Mouse (Mus musculus) NIH3T3 (cell line): Measurements from ENCODE around the gene 4931409K22Rik.

ENCODE experiments used
- DNase-seq: peaks from one replicate; pipeline ENCODE4 v3.0.0-alpha.2; 2012; ENCODE audit warnings: low read depth

4931409K22Rik gene

DNA sequence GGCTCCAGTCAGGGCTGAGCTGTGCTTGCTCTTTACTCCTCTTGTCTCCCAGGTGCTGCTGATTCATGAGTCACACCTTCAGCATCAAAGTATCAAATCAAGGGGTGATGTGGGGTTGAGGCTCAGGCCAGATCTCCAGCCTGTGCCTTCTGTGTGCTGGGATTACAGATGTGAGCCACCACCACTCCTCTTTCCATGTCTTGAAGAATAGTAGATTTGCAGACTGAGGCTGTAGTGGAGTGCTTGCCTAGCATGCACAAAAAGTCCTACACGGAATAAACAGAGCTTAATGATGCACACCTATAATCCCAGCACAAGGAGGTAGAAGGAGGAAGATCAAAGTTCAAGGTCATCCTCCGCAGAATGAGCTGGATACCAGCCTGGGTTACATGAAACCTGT, at the start of gene 4931409K22Rik:
4931409K22Rik (minus strand) TSS at position 101 of the 400 bp plus-strand sequence.
- DNase-seq, result no peak

GRCm38 (mm10) chr5:24605980-24606665, 49.5 kb upstream of the 4931409K22Rik start:
- DNase-seq, result no peak

- no peak for DNase-seq
Measured at GRCm38 (mm10) chr5:24605321-24605979, 48.8 kb upstream of the 4931409K22Rik start.

- peak; percentile 94 for DNase-seq
Measured at GRCm38 (mm10) chr5:24604656-24605100, 48.1 kb upstream of the 4931409K22Rik start.

DNA sequence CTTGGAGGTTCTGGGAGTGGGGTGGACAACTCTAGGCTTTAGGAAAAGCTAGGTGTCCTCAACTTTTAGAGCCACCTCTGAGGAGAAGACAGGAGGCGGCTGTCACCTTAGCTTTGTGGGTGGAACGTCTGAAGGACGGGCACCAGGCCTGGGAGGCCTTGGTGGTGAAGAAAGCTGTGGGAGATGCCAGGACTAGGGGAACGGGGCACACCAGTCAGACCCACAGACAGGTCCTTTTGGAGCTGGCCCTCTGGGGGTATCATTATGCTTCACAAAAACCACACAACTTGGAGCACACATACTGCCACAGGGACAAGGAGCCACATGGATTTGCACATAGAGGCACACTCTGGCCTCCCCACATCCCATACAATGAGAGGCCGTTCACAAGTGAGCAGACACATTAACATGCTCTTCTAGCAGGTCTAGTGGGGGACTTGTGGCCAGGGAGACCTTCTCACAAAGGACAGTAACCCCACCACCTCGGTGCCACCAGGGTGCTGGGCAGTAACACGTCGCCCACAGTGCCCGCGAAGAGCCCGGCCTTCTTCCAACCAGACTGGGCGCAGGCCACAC, 47.6 kb upstream of the 4931409K22Rik start:
- peak; percentile 10 for DNase-seq

GRCm38 (mm10) chr5:24603431-24604010, 46.9 kb upstream of the 4931409K22Rik start:
- DNase-seq, result no peak

DNA sequence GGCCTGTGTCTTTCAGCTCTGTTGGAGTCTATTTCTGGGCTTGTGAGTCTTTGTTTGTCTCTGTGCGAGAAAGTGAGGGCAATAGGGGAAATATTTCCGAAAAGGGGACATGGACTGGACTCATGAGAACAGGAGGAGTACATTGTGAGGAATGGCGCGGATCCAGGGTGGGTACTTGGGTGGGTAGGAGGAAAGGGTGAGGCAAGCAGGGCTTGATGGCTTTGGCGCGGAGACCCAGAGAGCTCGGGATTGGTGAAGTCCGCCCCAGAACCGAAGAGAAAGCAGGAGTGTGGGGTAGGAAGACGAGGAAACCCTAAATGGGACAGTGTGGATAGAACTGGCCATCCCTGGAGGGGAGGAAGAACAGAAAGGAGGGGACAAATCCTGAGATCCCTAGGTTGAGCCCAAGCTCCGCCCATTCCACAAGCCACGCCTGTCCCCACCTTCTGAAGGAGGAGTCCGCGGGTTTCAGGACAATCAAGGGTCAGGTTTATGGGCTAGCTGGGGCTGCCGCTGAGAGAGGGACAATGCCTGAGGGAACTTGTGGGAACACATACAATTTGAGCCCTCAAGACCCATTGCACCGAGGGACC, 46.2 kb upstream of the 4931409K22Rik start:
- peak; percentile 89 for DNase-seq

DNA sequence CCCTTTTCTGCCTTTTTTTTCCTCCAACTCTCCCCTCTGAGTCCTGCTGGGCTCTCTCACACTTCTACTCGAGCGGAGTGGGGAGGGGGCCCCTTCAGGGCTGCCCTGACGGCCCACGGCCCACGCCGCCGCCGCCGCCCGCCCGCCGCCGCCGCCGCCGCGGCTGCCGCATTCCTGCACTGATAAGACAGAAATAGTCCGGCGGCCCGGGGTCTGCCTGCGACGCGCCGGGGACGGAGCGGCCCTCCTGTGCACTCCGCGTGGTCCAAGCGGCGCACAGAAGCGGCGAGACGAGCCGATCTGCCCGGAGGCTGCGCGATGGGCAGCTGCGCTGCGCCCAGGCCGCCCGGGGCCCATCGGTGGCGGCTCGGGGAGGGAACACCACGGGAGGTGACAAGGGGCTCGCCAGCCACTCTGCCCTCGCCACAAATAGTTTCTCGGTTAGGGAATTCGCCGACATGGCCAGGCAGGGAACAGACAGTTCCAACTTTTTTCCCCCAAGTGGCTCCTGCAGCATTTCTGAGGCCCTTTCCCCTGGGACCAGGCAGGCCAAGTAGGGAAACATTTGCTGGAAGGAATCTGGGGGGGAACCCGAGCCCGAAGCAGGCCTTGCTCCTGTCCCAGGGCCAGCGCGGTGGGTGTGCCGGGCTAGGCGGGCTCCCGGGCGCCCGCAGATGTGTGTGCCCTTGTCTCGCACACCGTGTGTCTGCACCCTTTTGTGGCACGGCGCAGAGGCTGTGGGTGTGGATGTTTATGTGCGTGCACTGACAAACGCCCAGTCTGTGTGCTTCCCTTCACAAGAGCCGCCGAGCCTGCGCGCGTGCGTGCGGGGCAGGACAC, 45.5 kb upstream of the 4931409K22Rik start:
- DNase-seq, result peak; percentile 82

GRCm38 (mm10) chr5:24601071-24601835, 44.6 kb upstream of the 4931409K22Rik start:
- peak; percentile 48 for DNase-seq

DNA sequence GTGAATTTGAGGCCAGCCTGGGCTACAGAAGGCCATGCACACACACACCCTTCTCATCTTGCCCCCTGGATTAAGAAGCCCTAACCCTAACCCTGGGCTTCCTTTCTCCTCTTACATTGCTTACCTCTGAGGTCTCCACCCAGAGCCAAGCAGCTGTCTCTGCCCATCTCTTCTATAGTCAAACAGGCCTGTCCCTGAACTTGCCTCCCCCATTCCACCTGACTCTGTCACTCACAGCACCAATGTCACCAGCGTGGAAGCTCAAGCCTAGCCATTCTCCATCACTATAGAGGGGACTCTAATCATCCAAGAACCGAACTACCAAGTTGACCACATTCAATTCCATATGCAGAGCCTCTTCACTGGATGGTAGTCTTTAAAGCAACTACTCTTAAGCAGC, 43.6 kb upstream of the 4931409K22Rik start:
- no peak for DNase-seq

GRCm38 (mm10) chr5:24599137-24599536, 42.5 kb upstream of the 4931409K22Rik start:
- no peak for DNase-seq

GRCm38 (mm10) chr5:24598570-24599006, 42.0 kb upstream of the 4931409K22Rik start:
- DNase-seq, result peak; percentile 82

DNA sequence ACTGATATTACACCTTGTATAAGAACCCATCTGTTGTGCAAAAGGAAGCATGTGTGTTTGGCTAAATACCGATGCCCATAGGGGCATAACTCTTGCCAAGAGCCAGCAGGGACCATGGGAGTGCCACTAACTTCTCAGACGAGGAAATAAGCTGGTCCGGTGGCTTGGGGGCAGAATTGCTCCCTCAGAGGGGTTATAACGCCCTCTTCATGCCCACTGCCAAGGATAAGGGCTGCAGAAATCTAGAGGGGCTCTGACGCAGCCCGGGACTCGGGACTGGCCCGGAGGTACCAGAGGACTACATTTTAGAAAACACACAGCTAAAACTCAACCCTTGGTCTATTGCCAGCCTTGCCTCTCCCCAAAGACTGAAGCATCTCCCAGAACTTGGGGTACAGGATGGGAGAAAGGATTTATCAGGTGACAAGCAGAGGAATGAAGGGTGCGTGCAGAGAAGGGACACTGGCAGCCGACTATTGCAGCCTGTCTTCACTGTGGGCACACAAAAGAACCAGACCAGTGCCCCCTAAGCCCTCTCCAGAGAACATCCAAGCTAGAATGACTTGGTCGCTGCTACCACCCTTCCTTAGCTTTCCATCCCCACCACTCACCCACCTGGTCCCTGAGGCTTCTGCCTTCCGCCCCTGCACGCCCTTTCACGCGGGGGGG, 41.4 kb upstream of the 4931409K22Rik start:
- DNase-seq, result no peak

DNA sequence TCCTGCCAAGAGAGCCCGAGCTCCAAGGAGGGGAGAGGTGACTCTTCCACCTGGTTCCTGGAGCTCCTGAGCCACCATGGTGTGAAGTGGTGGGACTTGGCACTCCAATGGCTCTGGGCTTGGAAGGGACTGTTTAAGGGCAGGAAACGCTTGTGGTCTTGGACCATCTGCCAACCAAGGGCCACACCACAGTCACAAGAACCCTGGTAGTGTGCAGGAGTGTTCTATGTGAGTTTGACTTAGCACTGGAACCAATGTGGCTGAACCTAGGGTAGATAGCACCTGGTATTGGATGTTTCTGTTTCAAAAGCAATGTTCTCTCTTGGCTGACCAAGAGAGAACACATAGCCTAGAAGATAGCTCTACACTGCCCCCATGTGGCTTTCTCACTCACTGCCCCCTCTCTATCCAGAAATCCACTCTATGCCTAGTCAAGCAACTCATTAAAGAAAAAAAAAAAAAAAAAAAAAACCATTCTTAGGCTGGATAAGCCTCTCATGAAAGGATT, 40.7 kb upstream of the 4931409K22Rik start:
- peak; percentile 94 for DNase-seq

- DNase-seq, result no peak
Measured at GRCm38 (mm10) chr5:24596519-24597171, 40.0 kb upstream of the 4931409K22Rik start.

DNA sequence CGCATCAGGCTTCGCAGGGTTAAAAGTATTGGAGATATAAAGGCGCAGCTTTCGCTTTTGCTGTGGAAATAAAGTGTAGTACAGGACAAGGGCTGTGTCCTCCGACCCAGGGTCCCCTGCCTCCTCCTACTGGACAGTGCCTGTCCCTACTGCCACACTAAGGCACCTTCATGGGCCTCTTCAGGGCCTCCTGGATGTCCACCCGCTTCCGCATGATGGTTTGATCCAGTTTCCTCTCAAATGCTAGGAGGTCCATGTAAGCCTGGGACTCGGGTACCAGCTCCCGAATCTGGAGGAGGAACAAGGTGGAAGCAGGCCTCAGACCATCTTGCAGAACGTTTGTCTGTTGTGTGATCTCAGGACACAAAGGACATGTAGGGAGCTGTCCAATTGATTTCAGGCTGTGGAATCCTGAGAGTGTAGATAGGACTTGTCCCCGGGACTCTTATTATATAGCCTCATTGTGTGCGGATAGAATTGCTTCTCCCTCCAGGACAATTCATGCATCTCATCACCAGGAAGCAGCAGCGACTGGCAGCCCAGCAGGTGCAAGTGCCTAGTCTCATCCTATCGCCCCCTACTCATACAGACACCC, 39.3 kb upstream of the 4931409K22Rik start:
- no peak for DNase-seq

GRCm38 (mm10) chr5:24595261-24595660, 38.7 kb upstream of the 4931409K22Rik start:
- DNase-seq, result no peak

- no peak for DNase-seq
Measured at GRCm38 (mm10) chr5:24594346-24594745, 37.7 kb upstream of the 4931409K22Rik start.

- no peak for DNase-seq
Measured at GRCm38 (mm10) chr5:24593928-24594327, 37.3 kb upstream of the 4931409K22Rik start.
